8 mouse cellular contexts compared by ENCODE assay signal in the genomic region with DNA sequence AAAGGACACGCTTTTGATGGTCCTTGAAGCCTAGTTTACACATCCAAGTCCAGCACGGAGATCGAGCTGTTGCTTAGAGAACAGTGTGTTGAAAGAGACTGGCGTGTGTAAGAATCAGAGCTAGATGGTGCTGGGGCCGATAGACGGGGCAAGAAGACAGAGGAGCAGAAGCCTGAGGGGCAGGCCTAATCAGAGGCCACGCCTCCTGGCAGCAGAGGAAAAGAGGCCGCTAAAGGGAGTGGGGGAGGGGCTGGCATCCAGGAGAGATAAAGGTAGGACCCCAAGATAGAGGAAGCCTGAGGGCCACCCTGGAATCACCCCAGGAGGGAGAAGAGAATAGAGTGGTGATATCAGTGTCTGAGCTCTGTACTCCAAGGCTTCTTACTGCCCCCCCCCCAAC. TPM values are rescaled to one million over a fixed set of nuclear protein-coding genes. Genes with fewer than 3 reads are reported as not detected.
DNase-seq lines count a peak whose midpoint lies in the region; ATAC-seq and TF ChIP-seq lines count a peak whose summit lies in the region.
"Had no signal": no experiment of that assay in that cellular context is flagged by ENCODE, and none has a peak within 500 bp of the region (broad histone marks: within the 10 kb centered on the region; RNA-seq: fewer than 3 reads in every experiment).

No protein-coding gene starts in this region.

- no peak for DNase-seq in kidney, postnatal 0 days (ENCODE audit: low spot score)
- no peak for DNase-seq in kidney, adult 11 months
- DNase-seq in R1 (ENCODE audit: low read depth, low spot score), result peak; percentile 55
- no peak for DNase-seq in urinary bladder, postnatal 25 days (ENCODE audit: low spot score)
- no peak for DNase-seq in spleen, postnatal 4 days (ENCODE audit: low spot score in 2 of 2)

- H3K9ac ChIP-seq in kidney, postnatal 0 days (ENCODE audit: low read depth, low read length), result no peak overlapping the region
- no peak overlapping the region for H3K9ac ChIP-seq in embryonic facial prominence, embryonic 15.5 days
- no peak overlapping the region for H3K9ac ChIP-seq in midbrain, embryonic 12.5 days (replicated peaks)
- H3K9ac ChIP-seq: limb, embryonic 13.5 days had no signal

- WGBS in kidney, postnatal 0 days, result 20% methylated on average over 8 of the region's 8 CpGs
- WGBS in embryonic facial prominence, embryonic 15.5 days, result 15% methylated on average over 8 of the region's 8 CpGs
- WGBS in midbrain, embryonic 12.5 days, result 6% methylated on average over 8 of the region's 8 CpGs

- no peak for ATAC-seq in kidney, postnatal 0 days (replicated peaks; ENCODE audit: low FRiP score, low read depth)
- ATAC-seq in embryonic facial prominence, embryonic 15.5 days (ENCODE audit: insufficient number of reproducible peaks, low FRiP score, low TSS enrichment, low read depth), result no peak
- peak; percentile 6; the same call in 1 of the 2 replicates for ATAC-seq in midbrain, embryonic 12.5 days (ENCODE audit: low FRiP score, low read depth)

- H3K27me3 ChIP-seq in kidney, postnatal 0 days (ENCODE audit: insufficient read depth, low read length), result peaks cover 2% of the 10 kb centered on the region; the same call in 1 of the 2 replicates
- peaks cover 8% of the 10 kb centered on the region for H3K27me3 ChIP-seq in embryonic facial prominence, embryonic 15.5 days
- peaks cover 54% of the 10 kb centered on the region for H3K27me3 ChIP-seq in midbrain, embryonic 12.5 days

- H3K4me2 ChIP-seq in kidney, postnatal 0 days (ENCODE audit: low read length), result no peak overlapping the region
- H3K4me2 ChIP-seq in embryonic facial prominence, embryonic 15.5 days (replicated peaks), result no peak overlapping the region
- peak overlapping the region; percentile 25; the same call in 1 of the 2 replicates for H3K4me2 ChIP-seq in midbrain, embryonic 12.5 days (replicated peaks)

- H3K4me1 ChIP-seq in kidney, postnatal 0 days (replicated peaks; ENCODE audit: insufficient read depth, low read length), result peaks cover 19% of the 10 kb centered on the region
- peaks cover 38% of the 10 kb centered on the region for H3K4me1 ChIP-seq in embryonic facial prominence, embryonic 15.5 days
- peaks cover 42% of the 10 kb centered on the region for H3K4me1 ChIP-seq in midbrain, embryonic 12.5 days

- peak overlapping the region; percentile 39; the same call in 1 of the 2 replicates for H3K27ac ChIP-seq in kidney, postnatal 0 days
- peak overlapping the region; percentile 4; the same call in 1 of the 2 replicates for H3K27ac ChIP-seq in embryonic facial prominence, embryonic 15.5 days (replicated peaks)
- H3K27ac ChIP-seq in midbrain, embryonic 12.5 days (replicated peaks), result peak overlapping the region; percentile 61

- H3K36me3 ChIP-seq in kidney, postnatal 0 days (ENCODE audit: insufficient read depth, low read length), result no peaks in the 10 kb centered on the region
- H3K36me3 ChIP-seq in embryonic facial prominence, embryonic 15.5 days, result no peaks in the 10 kb centered on the region
- no peaks in the 10 kb centered on the region for H3K36me3 ChIP-seq in midbrain, embryonic 12.5 days
- H3K36me3 ChIP-seq: limb, embryonic 13.5 days had no signal

- no peak for TF ChIP-seq CTCF in kidney, postnatal 0 days (IDR thresholded peaks at IDR 0.05; ENCODE audit: low read depth)

- no peaks in the 10 kb centered on the region for H3K9me3 ChIP-seq in kidney, postnatal 0 days (replicated peaks; ENCODE audit: low read length)
- no peaks in the 10 kb centered on the region for H3K9me3 ChIP-seq in embryonic facial prominence, embryonic 15.5 days (replicated peaks)
- H3K9me3 ChIP-seq in midbrain, embryonic 12.5 days, result no peaks in the 10 kb centered on the region
- H3K9me3 ChIP-seq: limb, embryonic 13.5 days had no signal

- H3K4me3 ChIP-seq in kidney, postnatal 0 days (replicated peaks; ENCODE audit: low read depth, low read length), result no peak overlapping the region
- no peak overlapping the region for H3K4me3 ChIP-seq in embryonic facial prominence, embryonic 15.5 days (replicated peaks)
- no peak overlapping the region for H3K4me3 ChIP-seq in midbrain, embryonic 12.5 days
- H3K4me3 ChIP-seq: limb, embryonic 13.5 days had no signal

RNA-seq across cellular contexts. Expression of a gene that starts 34.7 kb away (rescaled TPM):
- 197 and 209 TPM in 2 replicates for polyA plus RNA-seq in kidney, postnatal 0 days (2015; fragmentation: Nextera tagmentation; extraction: Ambion mirVana)
- polyA plus RNA-seq in embryonic facial prominence, embryonic 15.5 days (2015; fragmentation: Nextera tagmentation; extraction: Ambion mirVana), result 206 and 214 TPM in 2 replicates
- polyA plus RNA-seq in midbrain, embryonic 12.5 days (2016; fragmentation: Nextera tagmentation; extraction: Ambion mirVana), result 230 and 248 TPM in 2 replicates

RNA-seq across cellular contexts. Expression of a gene that starts 46.0 kb away (rescaled TPM):
- 2,325 and 2,471 TPM in 2 replicates for polyA plus RNA-seq in kidney, postnatal 0 days (2015; fragmentation: Nextera tagmentation; extraction: Ambion mirVana)
- polyA plus RNA-seq in embryonic facial prominence, embryonic 15.5 days (2015; fragmentation: Nextera tagmentation; extraction: Ambion mirVana), result 822 and 870 TPM in 2 replicates
- polyA plus RNA-seq in midbrain, embryonic 12.5 days (2016; fragmentation: Nextera tagmentation; extraction: Ambion mirVana), result 763 and 786 TPM in 2 replicates

Comparison
In these comparisons a context has a peak if more than half of its experiments do, and no peak if none do; other contexts are left out.
1. H3K27ac ChIP-seq: peak in every context shown above with its lines; median percentile 61 in midbrain, embryonic 12.5 days; 39 in kidney, postnatal 0 days; 4 in embryonic facial prominence, embryonic 15.5 days.